Mouse (Mus musculus): Measurements from ENCODE around the gene Draxin. TPM values are rescaled to one million over a fixed set of nuclear protein-coding genes. Genes with fewer than 3 reads are reported as not detected.

Draxin gene
- total and polyA plus RNA-seq, 3 experiments, result 0.29 to 0.41 TPM; not detected in 1

DNA sequence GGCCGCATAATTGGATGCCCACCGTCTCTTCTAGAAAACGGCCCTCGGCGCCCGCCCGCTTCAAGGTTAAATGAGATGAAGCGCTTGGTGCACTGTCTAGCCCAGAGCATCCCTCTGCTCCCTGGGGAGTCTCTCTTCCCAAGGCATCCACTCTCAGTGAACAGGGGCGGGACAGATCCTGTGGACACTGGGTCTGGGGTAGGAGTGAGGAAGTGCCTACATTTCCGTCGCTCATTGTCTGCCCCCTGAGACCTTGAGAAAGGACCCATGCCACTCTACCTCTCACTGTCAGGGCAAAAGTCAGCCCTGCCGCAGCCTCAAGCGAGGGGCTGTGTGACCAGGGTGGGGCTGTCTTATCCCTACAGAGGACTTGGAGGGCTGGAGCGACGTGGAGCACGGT lies 34.0 kb upstream of the Draxin start:
- Histone ChIP-seq H3K27ac (no peak overlapping the region), H3K79me2 (replicated peaks; ENCODE audit: control insufficient read depth, insufficient read depth, low read length) (no peaks in the 10 kb centered on the region), H3K36me3 (ENCODE audit: control insufficient read depth, insufficient read depth, low read length) (no peaks in the 10 kb centered on the region), H3K4me3 (no peak overlapping the region; the same call in 1 of the 2 replicates), H3K27me3 (ENCODE audit: control insufficient read depth, insufficient read depth, low read length) (peaks cover 7% of the 10 kb centered on the region; the same call in 1 of the 2 replicates), H3K4me1 (ENCODE audit: control insufficient read depth, insufficient read depth, low read length) (no peaks in the 10 kb centered on the region), H3K9ac (ENCODE audit: low read depth, low read length) (no peak overlapping the region)
- no peak for TF ChIP-seq POLR2A (IDR thresholded peaks at IDR 0.05; ENCODE audit: insufficient read depth, low read depth, low read length)
- no peak for TF ChIP-seq CTCF (IDR thresholded peaks at IDR 0.05)
- TF ChIP-seq EP300 (IDR thresholded peaks at IDR 0.05; ENCODE audit: insufficient read depth, low read depth, low read length), result no peak
- WGBS, result 2% methylated on average over 16 of the region's 16 CpGs
- DNase-seq, result no peak
- intact Hi-C loops (cut with DNase I), result loop anchor here (1.0 kb wide), 1 partner anchor 24 kb away; no protein-coding TSS in a partner anchor

DNA sequence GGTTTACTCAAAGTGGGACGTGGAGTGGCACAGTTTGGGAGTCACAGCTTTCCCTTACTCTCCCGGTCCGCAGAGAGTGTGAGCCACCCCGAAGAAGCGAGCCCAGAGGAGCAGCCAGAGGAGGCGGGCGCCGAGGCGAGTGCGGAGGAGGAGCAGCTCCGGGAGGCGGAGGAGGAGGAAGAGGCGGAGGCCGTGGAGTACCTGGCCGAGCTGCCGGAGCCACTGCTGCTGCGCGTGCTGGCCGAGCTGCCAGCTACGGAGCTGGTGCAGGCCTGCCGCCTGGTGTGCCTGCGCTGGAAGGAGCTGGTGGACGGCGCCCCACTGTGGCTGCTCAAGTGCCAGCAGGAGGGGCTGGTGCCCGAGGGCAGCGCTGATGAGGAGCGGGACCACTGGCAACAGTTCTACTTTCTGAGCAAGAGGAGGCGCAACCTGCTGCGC lies 33.5 kb upstream of the Draxin start:
- Histone ChIP-seq H3K4me1 (ENCODE audit: control insufficient read depth, insufficient read depth, low read length) (peaks cover 1% of the 10 kb centered on the region; the same call in 1 of the 2 replicates), H3K27ac (no peak overlapping the region), H3K36me3 (ENCODE audit: control insufficient read depth, insufficient read depth, low read length) (no peaks in the 10 kb centered on the region), H3K9ac (ENCODE audit: low read depth, low read length) (peak overlapping the region; percentile 14), H3K4me3 (peak overlapping the region; percentile 40), H3K27me3 (ENCODE audit: control insufficient read depth, insufficient read depth, low read length) (peaks cover 7% of the 10 kb centered on the region; the same call in 1 of the 2 replicates), H3K79me2 (replicated peaks; ENCODE audit: control insufficient read depth, insufficient read depth, low read length) (no peaks in the 10 kb centered on the region)
- TF ChIP-seq CTCF (IDR thresholded peaks at IDR 0.05) (peak; percentile 84), EP300 (IDR thresholded peaks at IDR 0.05; ENCODE audit: insufficient read depth, low read depth, low read length) (no peak), POLR2A (IDR thresholded peaks at IDR 0.05; ENCODE audit: insufficient read depth, low read depth, low read length) (no peak)
- intact Hi-C loops (cut with DNase I), result loop anchor here (1.0 kb wide), 1 partner anchor 24 kb away; no protein-coding TSS in a partner anchor
- peak; percentile 75 to 84 for DNase-seq
- 0% methylated on average over 29 of the region's 29 CpGs for WGBS

DNA sequence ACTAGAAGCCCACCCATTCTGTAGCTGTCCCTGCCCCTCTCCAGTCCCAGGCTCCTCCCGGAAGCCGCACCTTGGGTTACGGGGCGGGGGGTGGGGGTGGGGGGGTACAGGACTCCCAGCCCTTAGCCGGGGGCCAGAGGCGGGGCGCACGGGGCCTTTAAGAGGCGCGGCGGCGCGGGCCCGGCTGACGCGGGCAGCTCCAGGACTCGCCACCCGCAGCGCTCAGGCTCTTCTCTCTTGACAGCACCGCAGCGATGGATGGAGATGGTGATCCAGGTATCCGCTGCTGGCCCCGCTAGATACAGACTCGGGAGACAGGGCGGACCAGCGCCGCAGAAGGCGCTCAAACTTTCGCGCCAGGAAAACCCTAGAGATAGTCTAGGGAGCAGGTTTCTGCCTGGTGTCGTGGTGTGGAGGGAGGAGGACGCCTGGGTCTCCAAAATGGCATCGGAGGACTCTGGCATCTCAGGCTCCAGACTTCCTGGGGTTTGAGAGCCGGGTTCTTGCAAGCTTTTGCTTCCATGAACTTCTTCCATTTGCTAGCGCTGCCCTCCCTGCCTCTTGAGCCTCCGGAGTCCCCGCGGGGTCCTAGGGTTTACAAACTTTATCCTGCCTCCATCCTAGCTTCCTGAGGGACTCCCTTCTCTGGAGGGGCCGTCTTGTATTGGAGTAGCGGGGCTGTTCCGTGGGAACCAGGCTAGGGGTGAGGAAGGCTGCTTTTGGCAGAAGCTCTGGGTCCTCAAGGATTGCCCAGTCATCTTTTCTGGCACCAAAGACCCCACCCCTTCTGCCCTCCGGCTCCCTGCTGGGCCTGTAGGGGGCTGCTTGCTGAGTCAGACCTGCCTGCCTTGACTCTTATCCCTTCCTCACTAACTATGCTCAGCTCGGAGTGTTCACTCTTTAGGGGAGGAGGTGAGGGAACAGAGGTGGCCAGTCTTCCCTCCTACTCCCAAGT lies 30.2 kb upstream of the Draxin start, which contains the start of the genes Fbxo44 and Fbxo2:
Fbxo44 (minus strand) TSS at position 47 of the 955 bp plus-strand sequence.
Fbxo2 (plus strand) TSS at position 186 of the 955 bp plus-strand sequence.
- no peak for TF ChIP-seq CTCF (IDR thresholded peaks at IDR 0.05)
- TF ChIP-seq POLR2A (IDR thresholded peaks at IDR 0.05; ENCODE audit: insufficient read depth, low read depth, low read length), result no peak
- TF ChIP-seq EP300 (IDR thresholded peaks at IDR 0.05; ENCODE audit: insufficient read depth, low read depth, low read length), result no peak
- Histone ChIP-seq H3K4me3 (peak within 1 kb of the TSS; percentile 67), H3K79me2 (replicated peaks; ENCODE audit: control insufficient read depth, insufficient read depth, low read length) (no peaks in the 10 kb centered on the region), H3K9ac (ENCODE audit: low read depth, low read length) (peak within 1 kb of the TSS; percentile 94), H3K27ac (peak within 1 kb of the TSS; percentile 64), H3K36me3 (ENCODE audit: control insufficient read depth, insufficient read depth, low read length) (no peaks in the 10 kb centered on the region), H3K27me3 (ENCODE audit: control insufficient read depth, insufficient read depth, low read length) (peaks cover 6% of the 10 kb centered on the region; the same call in 1 of the 2 replicates), H3K4me1 (ENCODE audit: control insufficient read depth, insufficient read depth, low read length) (peaks cover 1% of the 10 kb centered on the region; the same call in 1 of the 2 replicates)
- intact Hi-C loops (cut with DNase I), result no loop called here
- DNase-seq, result peak in 1 of 2 experiments; percentile 33
- 2% methylated on average over 43 of the region's 43 CpGs for WGBS

DNA sequence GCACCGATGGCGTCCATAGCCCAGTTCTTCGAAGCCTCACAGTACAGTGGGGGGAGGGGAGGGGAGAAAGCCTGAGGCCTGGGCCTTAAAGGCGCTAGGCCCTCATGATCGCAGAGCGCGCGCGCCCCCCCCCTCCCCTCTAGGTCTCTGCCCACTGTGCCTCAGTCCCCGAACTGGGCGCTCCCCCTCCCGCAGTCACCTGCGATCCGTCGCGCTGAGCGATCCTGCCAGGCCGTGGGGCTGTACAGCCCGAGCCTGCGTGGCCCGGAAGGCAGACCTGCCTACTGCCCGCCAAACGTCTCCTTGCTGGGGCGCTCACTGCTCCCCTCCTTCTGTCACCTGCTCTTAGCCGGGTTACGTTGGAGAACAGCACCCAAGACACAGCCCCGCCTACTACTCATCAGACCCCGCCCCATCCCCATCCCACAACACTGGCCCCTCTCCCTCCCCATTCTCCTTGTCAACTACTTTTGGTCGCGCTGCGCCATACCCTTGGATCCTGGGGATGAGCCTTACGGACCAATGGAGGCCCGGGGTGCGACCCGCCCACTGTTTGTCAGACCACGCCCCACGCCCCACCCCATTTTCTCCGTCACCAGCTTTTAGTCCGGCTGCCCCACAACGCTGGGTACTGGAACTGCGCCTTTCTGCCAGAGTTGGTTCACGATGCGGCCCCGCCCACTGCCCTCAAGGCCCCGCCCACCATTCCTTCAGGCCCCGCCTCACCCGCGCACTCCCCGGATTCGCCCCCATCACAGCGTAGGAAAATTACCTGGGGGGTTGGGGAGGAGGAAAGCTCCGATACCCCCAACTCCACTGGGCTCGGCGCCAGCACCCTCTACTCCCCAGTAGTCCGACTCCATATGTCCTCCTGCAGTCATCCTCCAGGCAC lies 29.3 kb upstream of the Draxin start:
- Histone ChIP-seq H3K4me1 (ENCODE audit: control insufficient read depth, insufficient read depth, low read length) (peaks cover 1% of the 10 kb centered on the region; the same call in 1 of the 2 replicates), H3K36me3 (ENCODE audit: control insufficient read depth, insufficient read depth, low read length) (no peaks in the 10 kb centered on the region), H3K9ac (ENCODE audit: low read depth, low read length) (peak overlapping the region; percentile 94), H3K79me2 (replicated peaks; ENCODE audit: control insufficient read depth, insufficient read depth, low read length) (no peaks in the 10 kb centered on the region), H3K27ac (peak overlapping the region; percentile 64), H3K27me3 (ENCODE audit: control insufficient read depth, insufficient read depth, low read length) (peaks cover 3% of the 10 kb centered on the region; the same call in 1 of the 2 replicates), H3K4me3 (peak overlapping the region; percentile 67)
- intact Hi-C loops (cut with DNase I), result no loop called here
- WGBS, result 2% methylated on average over 55 of the region's 55 CpGs
- TF ChIP-seq EP300 (IDR thresholded peaks at IDR 0.05; ENCODE audit: insufficient read depth, low read depth, low read length) (no peak), POLR2A (IDR thresholded peaks at IDR 0.05; ENCODE audit: insufficient read depth, low read depth, low read length) (peak; percentile 56; the same call in 1 of the 2 replicates), CTCF (IDR thresholded peaks at IDR 0.05) (peak; percentile 21)
- peak; percentile 86 to 91 for DNase-seq
